Mouse (Mus musculus): ENCODE data around the gene Fam53a. TPM values are rescaled to one million over a fixed set of nuclear protein-coding genes. Genes with fewer than 3 reads are reported as not detected.

Gene Fam53a
- polyA plus RNA-seq, 1 experiment, result 29.7 TPM

DNA sequence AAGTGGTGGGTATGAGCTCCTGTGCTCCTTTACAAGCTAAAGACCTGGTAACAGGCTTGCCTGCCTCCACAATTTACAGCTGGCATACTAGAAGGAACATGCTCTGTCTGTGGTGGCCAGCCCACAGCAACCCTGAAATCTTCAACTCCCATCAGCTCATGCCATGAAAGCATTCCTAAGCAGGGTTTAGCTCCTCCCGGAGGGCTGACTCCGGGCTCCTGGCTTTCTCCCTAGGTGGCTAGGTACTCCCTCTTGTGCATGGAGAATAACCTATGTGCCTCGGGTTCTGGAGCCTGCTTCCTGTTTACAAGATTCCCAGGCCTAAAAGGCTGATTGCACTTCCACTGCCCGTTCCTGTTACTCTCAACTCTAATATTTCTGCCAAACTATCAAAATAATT is 9.4 kb upstream of the Fam53a start:
- Histone ChIP-seq H3K9me3 (replicated peaks; ENCODE audit: control insufficient read depth, insufficient read depth, low read length, poor library complexity, severe bottlenecking) (no peaks in the 10 kb centered on the region), H3K36me3 (ENCODE audit: control insufficient read depth, insufficient read depth, low read length, poor library complexity, severe bottlenecking) (peaks cover 36% of the 10 kb centered on the region), H3K9ac (ENCODE audit: low read depth, poor library complexity, severe bottlenecking) (no peak overlapping the region), H3K27me3 (ENCODE audit: control insufficient read depth, insufficient read depth, low read length, poor library complexity, severe bottlenecking) (no peaks in the 10 kb centered on the region), H3K4me1 (ENCODE audit: control insufficient read depth, insufficient read depth, low read length) (no peaks in the 10 kb centered on the region), H3K27ac (ENCODE audit: insufficient read depth, low read length) (no peak overlapping the region), H3K4me3 (ENCODE audit: low read depth, low read length) (no peak overlapping the region)
- TF ChIP-seq EP300 (IDR thresholded peaks at IDR 0.05; ENCODE audit: insufficient read depth, low read depth, low read length) (no peak), CTCF (IDR thresholded peaks at IDR 0.05; ENCODE audit: low read depth, low read length) (no peak), POLR2A (IDR thresholded peaks at IDR 0.05; ENCODE audit: insufficient read depth, low read length) (no peak)

DNA sequence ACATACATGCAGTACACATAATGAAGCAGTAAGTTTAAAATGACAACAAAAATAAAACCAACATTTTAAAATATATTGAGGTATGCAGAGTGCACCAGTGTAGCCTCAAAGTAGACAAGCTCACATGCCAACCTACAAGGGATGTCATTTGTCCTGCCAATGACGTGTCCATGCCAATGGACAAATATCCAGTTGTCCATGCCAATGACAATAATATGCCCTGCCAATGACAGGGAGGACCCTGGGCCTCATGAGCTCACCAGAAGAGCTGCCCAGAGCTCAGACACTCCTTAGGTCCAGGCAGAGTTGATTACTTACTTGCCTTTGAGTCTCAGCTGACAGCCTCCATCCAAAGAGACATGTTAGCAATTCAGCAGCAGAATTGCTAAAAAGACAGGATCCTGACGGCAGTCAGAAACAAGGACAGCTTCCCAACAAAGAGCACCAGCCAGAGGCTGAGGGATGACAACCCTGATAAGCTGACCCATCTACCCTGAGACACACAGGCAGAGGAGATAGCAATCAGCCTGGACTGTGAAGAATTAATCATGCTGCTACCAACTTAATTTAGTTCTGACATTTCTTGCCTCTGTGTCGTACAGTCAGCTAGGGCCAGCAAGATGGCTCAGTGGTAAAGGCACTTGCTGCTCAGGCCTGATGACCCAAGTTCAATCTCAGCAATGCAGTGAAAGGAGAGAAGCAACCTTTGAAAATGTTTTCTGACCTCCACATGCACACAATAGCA is 8.3 kb upstream of the Fam53a start:
- no peak overlapping the region for H3K4me3 ChIP-seq (ENCODE audit: low read depth, low read length)
- H3K9me3 ChIP-seq (replicated peaks; ENCODE audit: control insufficient read depth, insufficient read depth, low read length, poor library complexity, severe bottlenecking), result no peaks in the 10 kb centered on the region
- no peaks in the 10 kb centered on the region for H3K27me3 ChIP-seq (ENCODE audit: control insufficient read depth, insufficient read depth, low read length, poor library complexity, severe bottlenecking)
- no peak overlapping the region for H3K9ac ChIP-seq (ENCODE audit: low read depth, poor library complexity, severe bottlenecking)
- H3K4me1 ChIP-seq (ENCODE audit: control insufficient read depth, insufficient read depth, low read length), result no peaks in the 10 kb centered on the region
- peaks cover 27% of the 10 kb centered on the region for H3K36me3 ChIP-seq (ENCODE audit: control insufficient read depth, insufficient read depth, low read length, poor library complexity, severe bottlenecking)
- TF ChIP-seq CTCF (IDR thresholded peaks at IDR 0.05; ENCODE audit: low read depth, low read length) (no peak), POLR2A (IDR thresholded peaks at IDR 0.05; ENCODE audit: insufficient read depth, low read length) (no peak), EP300 (IDR thresholded peaks at IDR 0.05; ENCODE audit: insufficient read depth, low read depth, low read length) (no peak)
- H3K27ac ChIP-seq (ENCODE audit: insufficient read depth, low read length), result no peak overlapping the region

DNA sequence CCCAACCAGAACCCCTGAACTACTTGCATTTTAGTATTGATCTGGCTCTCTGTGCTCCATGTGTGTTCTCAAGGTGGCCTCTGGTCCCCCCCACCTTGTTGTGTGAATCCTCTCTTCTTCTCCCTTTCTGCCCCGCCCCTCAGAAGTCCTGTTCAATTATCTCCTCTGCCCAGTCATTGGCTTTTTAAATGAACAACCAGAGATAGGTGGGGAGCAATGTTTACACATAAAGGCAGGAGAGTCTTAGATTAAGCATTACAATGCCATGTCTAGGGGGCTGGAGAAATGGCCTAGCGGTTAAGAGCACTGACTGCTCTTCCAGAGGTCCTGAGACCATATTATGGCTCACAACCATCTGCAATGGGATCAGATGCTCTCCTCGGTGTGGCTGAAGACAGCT is 5.9 kb upstream of the Fam53a start:
- H3K27ac ChIP-seq (ENCODE audit: insufficient read depth, low read length), result no peak overlapping the region
- no peaks in the 10 kb centered on the region for H3K9me3 ChIP-seq (replicated peaks; ENCODE audit: control insufficient read depth, insufficient read depth, low read length, poor library complexity, severe bottlenecking)
- peaks cover 13% of the 10 kb centered on the region for H3K36me3 ChIP-seq (ENCODE audit: control insufficient read depth, insufficient read depth, low read length, poor library complexity, severe bottlenecking)
- H3K27me3 ChIP-seq (ENCODE audit: control insufficient read depth, insufficient read depth, low read length, poor library complexity, severe bottlenecking), result no peaks in the 10 kb centered on the region
- TF ChIP-seq POLR2A (IDR thresholded peaks at IDR 0.05; ENCODE audit: insufficient read depth, low read length) (no peak), CTCF (IDR thresholded peaks at IDR 0.05; ENCODE audit: low read depth, low read length) (no peak), EP300 (IDR thresholded peaks at IDR 0.05; ENCODE audit: insufficient read depth, low read depth, low read length) (no peak)
- no peaks in the 10 kb centered on the region for H3K4me1 ChIP-seq (ENCODE audit: control insufficient read depth, insufficient read depth, low read length)
- no peak overlapping the region for H3K9ac ChIP-seq (ENCODE audit: low read depth, poor library complexity, severe bottlenecking)
- H3K4me3 ChIP-seq (ENCODE audit: low read depth, low read length), result no peak overlapping the region

DNA sequence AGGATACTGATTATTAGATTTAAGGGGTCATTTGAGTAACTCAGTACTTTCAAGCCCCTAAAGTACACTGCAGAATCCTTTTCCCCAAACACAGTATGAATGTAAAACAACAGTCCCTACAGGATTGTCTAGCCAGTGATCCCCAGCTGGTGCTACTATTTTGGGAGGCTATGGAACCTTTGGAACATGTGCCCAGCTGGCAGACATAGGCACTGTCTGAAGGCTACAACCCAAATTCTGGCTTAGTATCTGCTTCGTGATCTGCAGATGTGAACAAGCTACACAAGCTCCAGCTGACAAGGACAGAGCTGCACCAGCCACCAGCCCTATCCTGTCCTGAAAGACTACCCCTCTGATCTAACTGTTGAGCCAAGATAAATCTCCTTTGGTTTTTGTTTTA is 3.1 kb upstream of the Fam53a start:
- Histone ChIP-seq H3K27me3 (ENCODE audit: control insufficient read depth, insufficient read depth, low read length, poor library complexity, severe bottlenecking) (no peaks in the 10 kb centered on the region), H3K36me3 (ENCODE audit: control insufficient read depth, insufficient read depth, low read length, poor library complexity, severe bottlenecking) (0 out of 2 replicates have a peak, but pooled peaks cover 2% of the 10 kb centered on the region), H3K4me3 (ENCODE audit: low read depth, low read length) (no peak overlapping the region), H3K9ac (ENCODE audit: low read depth, poor library complexity, severe bottlenecking) (no peak overlapping the region), H3K9me3 (replicated peaks; ENCODE audit: control insufficient read depth, insufficient read depth, low read length, poor library complexity, severe bottlenecking) (no peaks in the 10 kb centered on the region), H3K4me1 (ENCODE audit: control insufficient read depth, insufficient read depth, low read length) (no peaks in the 10 kb centered on the region), H3K27ac (ENCODE audit: insufficient read depth, low read length) (no peak overlapping the region)
- TF ChIP-seq POLR2A (IDR thresholded peaks at IDR 0.05; ENCODE audit: insufficient read depth, low read length) (no peak), EP300 (IDR thresholded peaks at IDR 0.05; ENCODE audit: insufficient read depth, low read depth, low read length) (no peak), CTCF (IDR thresholded peaks at IDR 0.05; ENCODE audit: low read depth, low read length) (no peak)

DNA sequence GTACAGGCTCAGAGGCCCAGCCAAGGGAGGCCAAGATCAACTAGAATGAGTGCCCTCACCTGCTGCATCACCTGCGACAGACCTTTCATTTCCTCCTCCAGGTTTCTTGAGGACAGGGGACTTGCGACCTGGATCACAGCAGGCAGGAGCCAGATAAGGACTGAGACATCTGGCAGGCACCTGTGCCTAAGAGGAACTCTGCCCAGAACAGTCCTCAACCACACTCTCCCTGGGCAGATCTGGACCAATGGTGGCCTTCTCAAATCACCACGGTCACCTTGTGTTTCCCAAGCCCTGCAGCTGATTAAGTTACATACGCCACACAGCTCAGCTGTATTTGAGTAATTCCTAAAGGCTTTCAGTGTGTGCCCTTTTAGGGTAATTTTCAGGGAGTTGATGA is 1.2 kb upstream of the Fam53a start:
- Histone ChIP-seq H3K36me3 (ENCODE audit: control insufficient read depth, insufficient read depth, low read length, poor library complexity, severe bottlenecking) (no peaks in the 10 kb centered on the region), H3K9ac (ENCODE audit: low read depth, poor library complexity, severe bottlenecking) (no peak overlapping the region), H3K9me3 (replicated peaks; ENCODE audit: control insufficient read depth, insufficient read depth, low read length, poor library complexity, severe bottlenecking) (no peaks in the 10 kb centered on the region), H3K4me3 (ENCODE audit: low read depth, low read length) (no peak overlapping the region), H3K27ac (ENCODE audit: insufficient read depth, low read length) (no peak overlapping the region), H3K4me1 (ENCODE audit: control insufficient read depth, insufficient read depth, low read length) (no peaks in the 10 kb centered on the region), H3K27me3 (ENCODE audit: control insufficient read depth, insufficient read depth, low read length, poor library complexity, severe bottlenecking) (no peaks in the 10 kb centered on the region)
- TF ChIP-seq CTCF (IDR thresholded peaks at IDR 0.05; ENCODE audit: low read depth, low read length) (no peak), POLR2A (IDR thresholded peaks at IDR 0.05; ENCODE audit: insufficient read depth, low read length) (no peak), EP300 (IDR thresholded peaks at IDR 0.05; ENCODE audit: insufficient read depth, low read depth, low read length) (no peak)

DNA sequence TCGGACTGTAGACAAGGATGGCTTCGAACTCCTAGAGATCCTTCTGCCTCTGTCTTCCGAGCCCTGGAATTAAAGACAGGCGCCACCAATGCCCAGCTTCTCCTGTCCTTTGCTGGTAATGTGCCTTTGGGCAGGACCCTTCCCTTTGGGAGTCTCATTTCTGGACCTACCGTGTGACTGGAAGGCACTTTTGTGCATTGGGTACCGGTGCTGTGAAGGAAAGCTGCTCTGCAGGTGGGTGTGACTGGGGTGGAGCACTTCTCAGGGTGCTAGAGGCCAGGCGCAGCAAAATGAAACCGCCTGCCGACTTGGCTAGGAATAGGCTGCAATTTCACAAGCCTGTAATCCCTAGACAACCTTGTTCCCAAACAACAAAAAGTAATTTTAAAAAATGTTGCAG is 626 bp upstream of the Fam53a start:
- no peak for TF ChIP-seq EP300 (IDR thresholded peaks at IDR 0.05; ENCODE audit: insufficient read depth, low read depth, low read length)
- TF ChIP-seq POLR2A (IDR thresholded peaks at IDR 0.05; ENCODE audit: insufficient read depth, low read length), result no peak
- TF ChIP-seq CTCF (IDR thresholded peaks at IDR 0.05; ENCODE audit: low read depth, low read length), result no peak
- no peaks in the 10 kb centered on the region for H3K36me3 ChIP-seq (ENCODE audit: control insufficient read depth, insufficient read depth, low read length, poor library complexity, severe bottlenecking)

More for the DNA sequence above, 626 bp upstream of the Fam53a start:
- Histone ChIP-seq H3K4me1 (ENCODE audit: control insufficient read depth, insufficient read depth, low read length) (no peaks in the 10 kb centered on the region), H3K9ac (ENCODE audit: low read depth, poor library complexity, severe bottlenecking) (0 out of 2 replicates have a peak overlapping the region, but pooled peaks have one; percentile 9), H3K27ac (ENCODE audit: insufficient read depth, low read length) (no peak overlapping the region), H3K9me3 (replicated peaks; ENCODE audit: control insufficient read depth, insufficient read depth, low read length, poor library complexity, severe bottlenecking) (no peaks in the 10 kb centered on the region), H3K4me3 (ENCODE audit: low read depth, low read length) (peak overlapping the region; percentile 73), H3K27me3 (ENCODE audit: control insufficient read depth, insufficient read depth, low read length, poor library complexity, severe bottlenecking) (no peaks in the 10 kb centered on the region)
